Mouse (Mus musculus): Measurements from ENCODE around the gene Gm17416.

The Gm17416 gene

DNA sequence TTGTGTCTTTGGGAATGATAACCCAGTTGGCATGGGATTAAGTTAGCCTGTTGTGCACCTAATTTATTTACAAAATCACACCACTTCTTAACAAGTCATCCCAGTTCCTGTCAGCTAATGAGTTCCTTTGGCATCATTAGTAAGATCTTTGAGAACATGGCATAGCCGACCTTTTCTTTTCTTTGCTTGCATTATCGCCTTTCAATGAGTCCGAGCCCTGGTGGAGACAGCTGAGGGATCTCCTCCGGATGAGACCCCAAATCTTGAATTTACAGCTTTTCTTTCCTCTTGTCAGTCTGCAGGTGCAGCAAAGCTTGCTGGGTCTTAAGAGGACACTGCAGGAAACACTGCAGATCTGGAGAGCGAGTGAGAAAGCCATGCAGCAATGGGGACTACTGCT lies at the start of gene Gm17416:
TSS of gene Gm17416 (plus strand) at position 301 of the 400 bp plus-strand sequence.
- DNase-seq (ENCODE audit: low spot score), result no peak

DNA sequence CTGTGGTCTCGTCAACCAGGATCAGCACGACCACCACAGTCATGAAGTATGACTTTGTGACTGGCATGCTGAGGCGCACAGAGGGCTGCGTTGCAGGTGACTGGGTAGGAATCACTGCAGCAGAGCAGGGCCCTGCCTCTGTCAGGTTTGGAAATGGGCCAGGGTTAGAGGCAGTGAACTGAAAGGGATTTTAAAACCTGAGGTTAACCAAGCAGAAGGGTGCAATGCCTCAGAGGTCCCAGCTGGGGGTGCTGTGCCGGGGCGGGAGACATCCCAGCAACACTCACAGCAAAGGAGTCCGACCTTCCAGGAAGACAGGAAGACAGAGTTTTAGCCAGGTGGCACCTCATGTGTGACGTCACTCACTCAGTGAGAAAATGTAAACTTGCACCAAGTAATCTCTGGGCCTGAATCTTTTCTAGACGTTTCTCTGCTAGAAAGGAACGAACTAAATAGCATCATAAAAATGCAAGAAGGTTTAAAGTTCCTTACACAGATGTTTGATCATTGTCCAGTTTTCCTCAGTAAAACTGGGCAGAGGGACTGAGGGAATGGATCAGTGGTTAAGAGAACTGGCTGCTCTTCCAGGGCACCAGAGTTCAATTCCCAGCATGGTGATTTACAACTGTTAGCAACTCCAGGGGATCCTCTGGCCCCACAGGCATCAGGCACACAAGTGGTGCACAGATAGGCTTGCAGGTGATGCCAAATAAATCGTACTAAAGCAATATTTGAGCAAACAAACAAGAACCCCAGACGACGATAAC lies 29.0 kb upstream of the Gm17416 start, which contains the start of gene Defb29:
TSS of gene Defb29 (minus strand) at position 155 of the 767 bp plus-strand sequence.
- peak; percentile 18 for DNase-seq (ENCODE audit: low spot score)

DNA sequence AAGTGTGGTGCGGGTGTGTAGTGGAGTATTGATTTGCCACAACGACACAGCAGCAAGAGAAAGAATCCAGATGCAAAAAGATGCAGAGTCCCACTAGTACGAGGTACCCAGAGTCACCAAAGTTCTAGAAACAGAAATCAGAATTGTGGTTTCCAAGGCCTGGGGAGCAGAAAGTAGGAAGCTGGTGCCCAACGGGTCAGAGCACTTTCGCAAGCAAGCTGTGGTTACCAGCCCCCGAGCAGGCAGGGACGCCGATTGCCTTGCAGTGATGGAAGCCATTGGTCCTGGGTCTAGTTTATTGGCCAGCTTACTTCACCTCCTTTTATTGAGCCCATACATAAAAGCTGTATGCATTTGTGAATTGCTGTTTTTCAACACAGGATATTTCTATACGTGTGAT lies 27.2 kb upstream of the Gm17416 start:
- DNase-seq (ENCODE audit: low spot score), result no peak

DNA sequence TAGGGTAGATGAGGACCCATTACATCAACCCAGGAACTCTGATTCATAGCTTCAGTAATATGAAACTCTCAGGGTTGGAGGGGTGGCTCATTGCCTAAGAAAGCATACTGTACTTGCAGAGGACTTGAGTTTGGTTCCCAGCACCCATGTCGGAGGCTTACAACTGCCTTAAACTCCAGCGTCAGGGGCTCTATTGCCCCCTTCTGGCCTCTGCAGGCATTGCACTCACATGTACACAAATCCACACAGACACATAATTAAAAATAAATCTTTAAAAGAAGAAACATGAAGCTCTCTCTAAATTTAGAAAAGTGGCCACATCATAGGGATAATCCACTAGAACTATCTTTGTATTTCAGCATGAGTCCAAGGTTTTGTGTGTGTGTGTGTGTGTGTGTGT lies 26.2 kb upstream of the Gm17416 start:
- DNase-seq (ENCODE audit: low spot score), result no peak

DNA sequence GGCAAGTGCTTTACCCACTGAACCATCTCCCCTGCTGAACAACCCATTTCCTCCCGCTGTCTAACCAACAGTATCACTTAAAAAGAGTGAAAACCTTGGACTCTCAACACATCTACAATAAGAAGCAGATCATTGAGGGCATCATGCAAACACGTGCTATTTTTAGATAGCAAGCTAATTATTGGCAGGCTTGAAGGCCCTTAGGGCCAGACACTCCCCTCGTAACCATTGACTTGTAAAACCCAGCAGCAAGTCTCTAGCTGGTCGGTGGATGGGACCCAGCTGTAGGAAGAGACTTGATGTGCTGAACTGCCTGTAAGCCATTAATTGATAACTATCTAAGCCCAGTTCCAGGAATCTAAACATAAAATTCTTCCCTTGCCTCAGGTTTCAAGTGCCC lies 25.7 kb upstream of the Gm17416 start:
- DNase-seq (ENCODE audit: low spot score), result no peak

DNA sequence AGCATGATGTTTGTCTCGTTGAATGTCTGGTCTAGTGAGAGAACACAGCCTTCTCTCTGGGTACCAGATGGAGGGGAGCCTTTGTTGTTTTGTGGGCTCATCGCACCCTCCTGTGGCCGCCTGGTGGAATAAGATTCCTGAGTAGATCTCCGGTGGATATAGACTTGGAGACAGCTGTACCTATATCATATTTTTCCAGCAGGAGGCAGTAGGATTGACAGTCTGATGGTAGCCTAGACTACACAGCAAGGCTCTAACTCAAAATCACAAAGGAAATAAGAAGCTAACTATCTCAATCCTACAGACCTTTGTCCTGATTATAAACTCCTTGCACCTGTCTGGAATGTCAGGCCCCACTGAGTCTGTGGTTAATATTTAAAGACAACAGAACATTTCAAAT lies 24.4 kb upstream of the Gm17416 start:
- DNase-seq (ENCODE audit: low spot score), result peak; percentile 70

DNA sequence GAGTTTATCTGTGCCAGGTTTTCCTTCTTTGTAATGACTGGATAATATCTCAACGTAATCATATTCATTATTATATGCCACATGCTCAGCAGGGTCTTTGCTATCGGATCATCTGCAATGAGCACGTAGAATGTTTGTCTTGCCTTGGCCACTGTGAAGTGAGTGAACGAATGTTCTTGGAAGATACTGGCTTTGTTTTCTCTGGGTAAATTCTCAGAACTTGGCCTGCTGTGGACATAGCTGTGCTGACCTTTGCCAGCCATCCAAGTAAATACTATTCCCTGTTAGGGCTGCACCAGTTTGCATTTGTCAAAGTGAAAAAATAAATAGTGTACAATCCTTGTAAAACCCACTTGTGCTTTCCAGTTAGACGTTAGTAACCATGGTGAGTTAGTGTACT lies 21.0 kb upstream of the Gm17416 start:
- no peak for DNase-seq (ENCODE audit: low spot score)

DNA sequence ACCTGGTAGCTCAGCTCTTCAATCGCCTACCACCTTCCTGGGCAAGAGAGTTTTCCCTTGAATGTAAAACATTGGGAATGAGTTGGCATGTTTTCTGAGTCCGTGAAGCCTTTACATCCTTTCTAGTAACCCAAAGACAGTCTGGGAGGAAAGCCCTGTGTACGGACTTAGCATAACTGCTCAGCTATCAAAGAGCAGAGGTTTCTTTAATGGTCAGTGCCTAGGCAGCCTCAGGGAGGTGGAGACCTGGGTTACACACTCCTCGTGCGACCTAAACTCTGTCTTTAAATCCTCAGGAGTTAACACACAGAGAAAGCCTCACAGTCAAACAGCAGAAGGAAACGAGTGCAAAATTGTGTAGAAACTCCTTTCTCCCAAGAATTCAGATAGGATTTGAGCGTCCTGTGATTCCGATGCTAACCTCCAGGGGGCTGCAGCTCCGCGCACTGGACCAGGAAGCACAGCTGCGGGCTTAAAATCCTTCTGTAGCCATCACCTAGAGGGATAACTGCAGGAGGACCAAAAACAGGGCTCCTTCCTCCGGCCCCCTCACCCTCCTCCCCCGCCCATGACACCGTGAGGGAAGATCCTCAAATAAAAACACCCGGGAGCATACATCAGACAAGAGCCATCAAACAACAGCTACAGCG lies 15.2 kb upstream of the Gm17416 start:
- DNase-seq (ENCODE audit: low spot score), result peak; percentile 86

DNA sequence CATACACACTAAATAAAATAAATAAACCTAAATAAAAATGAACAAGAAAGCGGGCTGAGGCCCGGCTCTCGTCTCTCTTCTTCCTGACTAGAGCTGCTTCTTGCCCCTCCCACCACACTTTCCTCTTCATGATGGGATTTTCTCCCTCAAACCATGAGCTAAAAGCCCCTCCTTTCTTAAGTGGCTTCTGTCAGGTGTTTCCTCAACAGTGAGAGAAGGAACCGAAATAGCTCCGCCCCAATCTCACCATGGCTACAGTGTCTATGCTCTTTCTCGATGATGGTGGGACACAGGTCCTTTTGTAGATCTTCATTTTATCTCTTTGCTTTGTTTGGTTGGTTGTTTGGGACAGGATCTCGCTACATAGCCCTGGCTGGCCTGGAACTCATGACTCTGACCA lies 12.5 kb upstream of the Gm17416 start:
- no peak for DNase-seq (ENCODE audit: low spot score)

DNA sequence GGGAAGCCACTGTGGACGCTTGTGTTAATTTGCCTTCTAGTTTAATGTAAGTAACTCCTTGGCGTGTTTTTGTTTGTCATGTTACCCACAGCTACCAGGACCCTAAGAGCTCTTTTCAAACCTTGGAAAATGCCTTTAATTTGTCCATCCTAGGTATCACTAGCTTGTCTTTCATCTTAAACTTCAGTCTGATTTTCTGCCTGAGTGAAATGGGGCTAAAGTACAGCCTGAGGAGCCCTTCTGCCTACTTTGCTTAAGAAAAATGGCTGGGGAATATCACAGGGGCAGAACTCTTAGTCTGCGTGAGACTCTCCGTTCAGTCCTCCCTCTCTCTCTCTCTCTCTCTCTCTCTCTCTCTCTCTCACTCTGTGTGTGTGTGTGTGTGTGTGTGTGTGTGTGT lies 743 bp downstream of the Gm17416 start:
- DNase-seq (ENCODE audit: low spot score), result no peak

DNA sequence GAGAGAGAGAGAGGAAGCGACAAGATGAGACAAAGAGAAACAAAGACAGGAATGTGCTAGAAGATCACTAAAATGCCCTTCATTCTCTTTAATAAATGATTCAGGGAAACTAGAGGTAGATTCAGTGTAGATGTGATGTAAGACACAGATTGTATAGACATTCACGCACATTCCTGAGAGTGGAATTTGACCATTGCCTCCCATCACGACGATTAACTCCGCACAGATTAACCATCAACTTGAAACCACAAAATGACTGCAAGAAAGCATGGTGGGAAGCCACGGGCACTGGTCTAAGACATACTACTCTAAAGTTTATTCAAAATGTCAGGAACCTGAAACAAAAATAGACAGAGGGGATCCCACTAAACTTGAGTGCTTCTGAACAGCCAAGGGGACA lies 1.2 kb downstream of the Gm17416 start:
- no peak for DNase-seq (ENCODE audit: low spot score)

DNA sequence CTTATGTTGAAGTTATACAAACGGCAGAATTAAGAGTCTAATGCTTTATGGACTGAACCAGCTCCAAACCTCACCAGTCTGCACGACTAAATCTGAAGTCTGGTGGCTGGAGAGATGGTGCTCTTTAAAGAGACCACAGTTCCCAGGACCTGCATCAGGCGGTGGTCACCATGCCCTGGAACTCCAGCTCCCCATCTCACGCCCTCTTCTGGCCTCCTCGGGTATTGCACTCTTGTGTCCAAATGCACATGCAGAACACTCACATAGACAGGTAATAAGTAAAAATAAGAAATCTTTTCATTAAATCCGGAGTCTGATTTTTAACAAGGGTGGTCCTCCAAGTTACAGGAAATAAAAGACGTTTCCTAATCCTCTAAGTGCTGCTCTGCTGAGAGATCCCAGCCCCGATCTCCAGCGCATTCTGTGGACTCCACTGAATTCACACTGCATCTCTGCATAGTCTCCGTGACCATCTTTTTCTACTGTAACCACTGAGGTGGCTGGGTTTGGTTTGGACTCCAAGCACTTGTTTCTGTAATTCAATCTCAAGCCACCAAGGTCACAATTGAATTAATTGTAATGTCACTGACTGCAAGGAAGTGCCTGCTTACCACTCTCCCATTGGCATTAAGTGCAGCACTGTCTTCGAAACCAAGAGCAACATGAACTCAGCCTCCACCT lies 3.1 kb downstream of the Gm17416 start, which contains the start of gene Defb21:
TSS of gene Defb21 (plus strand) at position 631 of the 681 bp plus-strand sequence.
- peak; percentile 18 for DNase-seq (ENCODE audit: low spot score)

DNA sequence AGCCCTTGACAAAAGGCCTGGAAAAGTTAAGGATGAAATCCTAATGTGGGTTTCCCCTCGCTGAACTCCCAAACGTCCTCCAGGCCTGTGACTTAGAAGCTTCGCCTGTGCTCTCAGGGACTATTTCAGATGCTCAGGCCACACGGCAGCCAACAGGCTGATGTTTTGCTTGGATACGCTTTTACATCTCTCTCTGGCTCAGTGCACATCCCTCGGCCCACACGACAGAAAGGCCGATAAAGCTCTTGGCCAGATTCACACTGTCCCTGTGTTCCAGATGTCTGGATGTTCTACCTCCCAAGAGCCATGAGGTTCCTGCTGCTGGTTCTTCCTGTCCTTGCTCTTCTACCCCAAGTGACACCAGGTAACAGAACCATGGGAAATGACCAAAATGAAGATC lies 4.3 kb downstream of the Gm17416 start:
- DNase-seq (ENCODE audit: low spot score), result no peak

DNA sequence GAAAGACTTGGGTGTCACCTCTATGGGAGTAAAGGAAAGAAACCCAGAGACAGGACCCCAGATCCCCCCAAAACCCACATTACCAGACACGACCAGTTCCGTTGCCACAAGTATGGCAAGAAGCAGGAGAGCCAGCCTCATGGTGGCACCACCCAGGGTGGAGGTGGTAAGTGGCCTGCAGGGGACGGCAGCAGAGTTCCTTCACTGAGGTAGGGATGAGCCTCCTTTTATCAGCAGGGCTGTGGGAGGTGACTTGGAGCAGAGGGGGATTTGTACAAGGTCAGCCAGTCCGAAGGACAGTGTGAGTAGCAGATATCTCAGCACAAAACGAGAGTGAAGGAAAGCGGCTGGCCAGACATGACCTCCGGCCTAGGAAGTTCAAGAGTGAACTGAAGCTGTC lies 11.0 kb downstream of the Gm17416 start, which contains the start of gene Defb19:
TSS of gene Defb19 (minus strand) at position 206 of the 400 bp plus-strand sequence.
- DNase-seq (ENCODE audit: low spot score), result no peak

DNA sequence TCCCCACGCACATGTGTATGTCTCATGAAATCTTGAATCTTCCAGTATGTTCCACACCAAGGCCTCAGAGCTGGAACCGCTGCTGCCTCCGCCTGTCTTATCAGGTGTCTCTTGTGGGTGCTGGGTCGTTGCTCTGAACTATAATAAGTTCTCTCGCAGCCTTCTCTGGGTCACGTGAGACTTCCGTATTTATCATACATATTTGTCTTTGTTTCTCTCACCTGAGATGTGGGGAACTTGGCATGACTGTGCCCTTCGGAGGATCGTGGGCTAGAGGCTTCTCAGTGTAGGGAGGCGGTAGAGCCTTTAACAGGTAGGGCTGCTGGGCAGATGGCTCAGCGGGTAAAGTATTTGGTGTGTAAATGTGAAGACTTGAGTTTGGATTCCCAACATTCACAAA lies 11.5 kb downstream of the Gm17416 start:
- DNase-seq (ENCODE audit: low spot score), result no peak

DNA sequence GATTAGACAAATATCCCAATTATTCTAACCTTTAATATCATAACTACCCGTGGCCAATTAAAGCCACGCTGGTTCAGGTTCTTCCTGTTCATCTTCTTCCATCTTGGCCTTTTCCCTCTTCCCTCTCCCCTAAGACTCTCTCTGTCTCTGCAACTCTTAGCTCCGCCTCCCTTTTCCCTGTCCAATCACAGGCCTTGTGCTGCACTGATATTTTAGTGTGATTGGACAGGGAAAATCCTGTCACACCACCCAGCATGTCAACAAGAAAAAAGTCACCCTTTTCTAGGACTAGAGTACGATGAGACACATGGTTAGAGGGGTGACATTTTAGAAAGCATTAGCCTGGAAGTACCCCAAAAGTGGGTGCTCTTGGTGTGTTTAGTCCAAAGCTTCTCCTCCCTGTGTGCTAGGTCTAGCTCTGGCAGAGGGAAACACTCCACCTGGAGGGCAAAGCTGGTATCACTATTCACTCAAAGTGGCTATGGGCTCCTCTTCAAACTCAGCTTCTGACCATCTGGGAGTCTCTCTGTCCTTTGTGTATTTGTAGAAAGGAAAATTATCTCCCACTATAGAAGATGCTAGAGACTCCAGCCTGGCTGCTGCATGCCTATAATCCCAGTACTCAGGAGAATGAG lies 17.9 kb downstream of the Gm17416 start:
- DNase-seq (ENCODE audit: low spot score), result peak; percentile 52

DNA sequence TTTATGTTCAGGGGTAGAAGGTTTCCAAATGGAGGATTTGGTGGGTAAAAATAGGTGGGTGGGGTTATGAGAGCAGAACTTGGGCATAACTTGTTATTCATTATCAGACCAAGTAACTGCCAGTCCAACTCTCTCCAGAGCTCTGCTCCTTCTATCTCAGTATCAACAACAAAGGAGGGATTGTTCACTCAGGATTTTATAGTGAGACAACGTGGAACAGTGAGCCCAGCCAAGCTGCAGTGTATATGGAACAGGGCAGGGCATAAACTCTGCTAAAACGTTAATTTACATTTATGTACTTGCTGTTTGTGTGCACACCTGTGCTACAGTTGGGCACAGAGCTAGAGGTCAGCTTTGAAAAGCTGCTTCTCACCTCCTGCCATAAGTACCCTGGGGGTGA lies 19.3 kb downstream of the Gm17416 start:
- DNase-seq (ENCODE audit: low spot score), result no peak

DNA sequence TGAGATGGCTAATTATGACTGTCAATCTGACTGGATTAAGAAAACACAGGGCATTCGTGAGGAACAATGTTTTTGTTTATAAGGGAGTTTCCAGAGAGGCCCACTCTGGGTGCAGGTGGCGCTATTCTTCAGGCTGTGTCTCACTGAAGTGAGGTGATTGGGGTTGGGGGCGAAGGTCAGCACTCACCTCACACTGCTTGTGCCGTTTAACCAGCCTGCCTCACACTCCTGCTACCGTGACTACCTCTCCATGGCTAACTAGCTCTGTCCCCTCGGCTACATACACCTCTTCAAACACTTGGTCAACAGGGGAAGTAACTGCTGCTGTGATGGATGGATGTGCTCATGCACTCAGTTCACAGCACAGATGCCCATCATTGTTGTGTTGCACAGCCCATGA lies 19.9 kb downstream of the Gm17416 start:
- DNase-seq (ENCODE audit: low spot score), result no peak

DNA sequence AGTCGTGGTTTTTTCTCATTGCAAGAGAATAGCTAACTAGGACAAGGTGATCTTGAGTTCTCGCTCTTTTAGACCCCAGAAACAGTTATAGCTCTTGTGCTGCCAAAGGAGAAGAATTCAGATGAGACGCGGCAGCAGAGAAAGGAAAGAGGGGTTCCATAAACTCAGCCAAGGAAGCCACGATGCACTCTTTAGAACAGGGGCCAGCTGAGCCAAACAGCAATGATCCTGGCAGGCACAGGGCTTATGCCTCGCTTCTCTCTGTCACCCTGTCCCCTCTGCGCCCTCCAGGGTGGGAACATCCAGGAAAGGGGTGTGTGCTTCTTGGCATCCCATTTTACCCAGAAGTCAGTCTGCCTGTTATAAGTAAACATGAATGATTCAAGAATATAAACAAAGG lies 30.2 kb downstream of the Gm17416 start, which contains the start of gene Defb45:
TSS of gene Defb45 (minus strand) at position 101 of the 400 bp plus-strand sequence.
- no peak for DNase-seq (ENCODE audit: low spot score)

DNA sequence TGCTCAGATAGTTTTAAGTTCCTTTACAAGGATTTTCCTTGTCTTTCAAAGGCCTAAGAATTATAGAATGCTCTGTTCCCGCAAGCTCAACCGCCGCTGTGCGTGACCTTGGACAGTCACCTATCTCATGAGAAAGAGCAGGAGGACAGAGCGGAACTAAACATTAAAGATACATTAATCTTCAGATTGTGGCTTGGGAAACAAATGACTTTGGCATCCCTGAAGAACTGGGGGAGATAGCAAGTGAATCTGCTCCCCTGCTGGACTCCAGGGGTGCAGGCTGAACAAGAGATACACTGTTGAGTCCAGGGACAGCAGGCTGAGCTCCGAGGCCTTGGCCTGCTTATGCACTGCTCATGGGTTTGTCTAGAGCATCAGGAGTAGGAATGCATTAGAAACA lies 30.9 kb downstream of the Gm17416 start:
- DNase-seq (ENCODE audit: low spot score), result no peak

DNA sequence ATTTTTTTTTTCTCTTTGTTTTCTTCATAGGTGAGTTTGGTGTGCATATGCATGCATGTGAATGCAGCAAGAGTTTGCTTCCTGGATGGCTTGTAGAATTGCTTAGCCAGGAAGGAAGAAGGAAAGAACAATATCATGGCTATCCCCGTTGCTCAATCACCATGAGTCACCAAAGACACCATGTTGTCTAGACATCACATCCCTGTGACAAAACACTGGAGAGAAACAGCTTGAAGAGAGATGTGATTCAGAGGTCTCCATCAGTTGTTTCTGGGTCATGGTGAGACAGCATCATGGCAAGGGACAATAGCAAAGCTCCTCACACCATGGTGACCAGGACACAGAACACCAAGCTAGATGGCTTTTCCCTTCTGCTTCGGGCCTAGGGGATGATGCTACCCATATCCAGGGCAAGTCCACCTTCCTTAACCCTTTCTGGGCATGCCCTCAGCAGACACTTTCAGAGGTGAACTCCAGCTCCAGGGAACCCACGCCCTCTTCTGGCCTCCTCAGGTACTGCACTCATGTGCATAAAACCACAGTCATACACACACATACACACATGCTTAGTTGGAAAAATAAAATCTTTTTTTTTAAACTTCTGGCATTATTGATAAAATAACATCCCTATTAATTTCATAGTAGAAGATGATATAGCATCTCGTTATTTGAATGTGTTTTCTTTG lies 32.3 kb downstream of the Gm17416 start:
- no peak for DNase-seq (ENCODE audit: low spot score)

DNA sequence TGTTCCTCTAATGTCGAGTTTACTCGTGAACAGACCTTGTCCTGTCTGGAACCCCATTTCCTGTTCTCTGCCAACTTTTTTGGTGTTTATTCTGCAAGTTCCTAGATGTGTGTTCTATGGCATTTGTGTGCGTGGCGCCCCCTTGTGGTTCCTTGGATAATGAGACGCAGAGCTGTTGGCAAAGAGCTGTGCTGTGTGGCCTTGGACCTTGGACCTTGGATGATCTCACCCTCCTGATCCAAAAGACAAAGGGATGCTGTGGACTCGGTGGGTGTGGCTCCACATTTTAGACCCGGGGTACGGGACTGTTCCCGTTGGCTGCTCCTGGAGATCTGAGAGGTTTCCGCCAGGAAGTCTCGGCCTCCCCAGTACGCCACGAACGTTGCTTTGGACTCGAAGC lies 34.9 kb downstream of the Gm17416 start, which contains the start of gene Defb36:
TSS of gene Defb36 (plus strand) at position 271 of the 400 bp plus-strand sequence.
- DNase-seq (ENCODE audit: low spot score), result peak; percentile 67
